Mouse (Mus musculus): Measurements from ENCODE around the gene Sipa1l3.

The Sipa1l3 gene

DNA sequence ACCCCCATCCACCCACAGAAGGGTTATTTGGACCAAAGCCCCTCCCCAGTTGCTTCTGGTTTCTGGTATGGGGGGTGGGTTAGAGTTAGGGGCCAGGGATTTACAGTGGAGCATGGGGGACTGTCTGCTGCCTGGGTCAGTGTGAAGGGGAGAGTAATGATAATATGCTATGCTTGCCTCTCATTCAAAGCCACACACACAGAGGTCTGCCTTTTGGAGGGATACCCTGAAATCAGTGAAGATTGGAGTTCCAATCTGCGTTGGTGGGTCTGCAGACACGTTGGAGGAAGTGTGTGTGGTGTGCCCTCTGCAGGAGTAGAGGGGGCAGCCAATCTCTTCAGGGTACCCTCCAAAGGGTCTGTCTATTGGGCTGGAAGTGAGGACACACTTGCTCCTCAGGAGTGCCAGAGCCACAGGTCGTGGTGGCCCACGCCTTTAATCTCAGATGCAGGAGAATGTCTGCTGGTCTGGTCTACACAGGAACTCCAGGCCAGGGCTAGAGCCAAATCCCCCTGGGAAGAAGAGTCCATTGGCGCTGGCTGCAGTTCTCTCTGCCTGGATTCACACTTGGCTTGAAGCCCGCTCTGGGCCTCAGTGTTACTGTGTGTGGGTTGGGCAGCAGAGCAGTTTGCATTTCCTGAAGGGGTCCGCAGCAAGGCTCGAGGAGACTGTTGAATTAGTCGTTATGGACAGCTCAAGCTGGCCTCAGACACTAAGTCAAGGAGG lies 213.0 kb downstream of the Sipa1l3 start:
- no peak for ATAC-seq (ENCODE audit: low TSS enrichment)

DNA sequence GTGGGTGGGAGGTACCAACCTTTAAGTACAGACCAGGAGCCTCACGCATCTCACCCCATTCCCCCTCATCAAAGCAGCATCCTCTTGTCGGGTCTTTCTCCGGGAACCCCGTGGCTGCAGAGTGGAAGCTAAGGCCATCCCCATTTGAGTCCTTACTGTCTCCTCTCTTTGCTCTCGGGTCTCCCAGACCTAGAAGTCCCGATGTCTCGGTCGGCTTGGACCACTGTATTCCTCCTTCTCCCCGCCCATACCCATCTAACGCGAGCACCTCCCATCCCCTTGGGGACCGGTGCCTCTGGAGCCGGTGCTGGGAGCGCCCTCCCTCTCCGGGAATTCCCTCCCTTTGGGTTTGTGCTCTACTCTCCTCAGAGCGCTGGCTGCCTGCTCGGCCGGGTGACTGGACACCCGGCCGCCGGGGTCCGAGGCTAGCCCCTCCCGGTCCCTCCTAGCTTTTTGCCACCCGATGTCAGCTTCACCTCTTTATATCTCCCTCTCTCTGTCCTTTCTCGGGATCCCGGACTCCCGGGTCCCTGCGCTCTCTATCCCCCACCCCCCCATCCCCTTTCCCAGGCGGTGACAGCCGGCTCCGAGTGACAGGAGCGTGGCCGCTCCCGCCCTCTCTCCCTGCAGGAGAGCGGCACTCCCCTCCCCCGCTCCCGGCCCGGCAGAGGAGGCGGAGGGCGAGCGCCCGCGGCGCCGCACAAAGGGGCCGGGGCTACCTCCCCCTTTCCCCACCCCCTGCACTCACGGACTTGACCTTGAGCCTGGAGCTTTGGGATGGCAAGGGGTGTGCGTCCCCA lies 213.8 kb downstream of the Sipa1l3 start:
- no peak for ATAC-seq (ENCODE audit: low TSS enrichment)

DNA sequence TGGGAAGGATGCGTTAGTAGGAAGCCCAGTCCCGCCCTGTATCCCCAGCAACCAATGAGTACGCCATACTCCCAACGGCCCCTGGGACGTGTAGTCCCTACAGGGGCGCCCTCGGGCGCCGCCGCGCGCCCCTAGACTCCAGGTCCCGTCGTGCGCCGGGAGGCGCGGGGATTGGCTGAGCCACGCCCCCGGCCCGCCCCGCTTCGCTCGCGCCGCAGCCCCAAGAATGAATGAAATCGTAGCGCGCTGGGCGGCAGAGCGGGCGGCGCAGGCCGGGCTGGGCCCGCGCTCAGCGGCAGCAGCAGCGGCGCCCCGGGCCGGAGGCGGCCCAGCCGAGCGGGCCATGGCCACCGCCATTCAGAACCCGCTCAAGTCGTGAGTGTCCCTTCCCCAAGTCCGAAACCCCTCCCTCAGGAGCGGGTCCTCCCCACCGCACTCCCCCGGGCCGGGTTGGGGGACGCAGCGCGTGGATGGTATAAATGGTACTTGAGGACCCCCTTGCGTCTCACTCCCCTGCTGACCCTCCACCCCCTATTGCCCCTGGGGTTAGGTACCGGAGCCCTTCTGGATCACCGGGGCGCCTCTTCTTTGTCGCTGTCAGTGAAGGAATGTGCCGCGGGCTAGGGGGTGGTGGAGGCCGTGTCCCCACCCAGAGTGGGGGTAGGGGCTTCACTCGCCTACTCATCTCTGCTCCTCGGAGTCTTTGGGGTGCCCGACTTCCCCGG lies 214.5 kb downstream of the Sipa1l3 start, which contains the start of gene Dpf1:
Gene Dpf1 (plus strand): TSS at position 214 of the 725 bp plus-strand sequence.
- ATAC-seq (ENCODE audit: low TSS enrichment): peak; percentile 78

DNA sequence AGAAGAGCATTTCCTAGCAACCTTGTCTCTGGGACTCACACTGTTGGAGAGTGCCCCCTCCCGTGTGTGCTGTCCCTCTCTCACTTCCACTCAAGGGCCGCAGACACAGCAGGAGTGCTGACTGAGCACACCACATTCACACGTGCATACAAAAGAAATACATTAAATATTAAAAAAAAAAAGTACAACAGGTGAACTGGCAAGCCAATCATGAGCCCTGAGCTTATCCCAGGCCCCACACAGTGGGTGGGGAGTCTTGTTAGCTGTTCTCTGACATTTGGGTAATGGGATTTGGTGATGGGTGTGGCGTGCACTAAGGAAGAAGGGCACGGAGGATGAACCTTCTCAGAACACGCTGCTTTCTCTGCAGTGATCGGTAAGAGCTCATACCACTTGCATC lies 215.8 kb downstream of the Sipa1l3 start:
- no peak for ATAC-seq (ENCODE audit: low TSS enrichment)

DNA sequence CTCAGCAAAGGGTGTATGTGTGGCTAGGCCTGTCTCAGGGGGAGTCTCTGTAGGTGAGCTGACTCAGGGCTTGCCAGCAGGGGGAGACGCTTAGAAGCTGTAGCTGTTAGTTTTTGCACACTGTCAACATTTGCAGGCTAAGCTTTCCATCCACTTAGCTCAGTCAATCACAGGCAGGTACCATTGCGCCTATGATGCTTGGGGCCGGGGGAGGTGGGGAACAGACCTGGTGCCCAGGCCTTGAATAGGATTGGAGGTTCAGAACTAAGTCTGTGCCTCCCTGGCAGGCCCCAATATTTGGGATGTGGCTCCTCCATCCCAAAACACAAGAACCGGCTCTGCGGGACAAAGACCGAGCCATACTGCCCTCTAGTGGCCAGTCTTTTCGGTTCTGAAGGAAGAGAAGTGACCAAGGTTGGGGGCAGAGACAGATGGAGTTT lies 217.3 kb downstream of the Sipa1l3 start:
- peak; percentile 20; the same call in 1 of the 2 replicates for ATAC-seq (ENCODE audit: low TSS enrichment)

DNA sequence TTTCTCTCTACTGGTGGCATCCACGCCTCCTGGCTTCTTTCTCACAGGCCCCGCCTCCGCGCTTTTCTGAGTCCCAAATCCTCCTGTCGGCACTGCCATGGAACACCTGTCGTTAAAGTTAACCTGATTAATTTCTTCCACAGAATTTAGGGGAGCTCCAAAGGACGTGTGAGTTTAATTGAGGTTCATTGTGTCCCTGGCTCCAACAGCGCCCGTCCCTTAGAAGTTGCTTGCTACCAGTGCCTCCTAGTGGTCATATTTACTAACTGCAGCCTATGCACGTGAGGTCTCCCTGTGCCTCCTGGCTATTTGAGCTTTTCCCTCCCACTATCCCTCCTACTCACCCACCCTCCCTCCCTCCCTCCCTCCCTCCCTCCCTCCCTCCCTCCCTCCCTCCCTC lies 221.4 kb downstream of the Sipa1l3 start:
- ATAC-seq (ENCODE audit: low TSS enrichment): no peak

DNA sequence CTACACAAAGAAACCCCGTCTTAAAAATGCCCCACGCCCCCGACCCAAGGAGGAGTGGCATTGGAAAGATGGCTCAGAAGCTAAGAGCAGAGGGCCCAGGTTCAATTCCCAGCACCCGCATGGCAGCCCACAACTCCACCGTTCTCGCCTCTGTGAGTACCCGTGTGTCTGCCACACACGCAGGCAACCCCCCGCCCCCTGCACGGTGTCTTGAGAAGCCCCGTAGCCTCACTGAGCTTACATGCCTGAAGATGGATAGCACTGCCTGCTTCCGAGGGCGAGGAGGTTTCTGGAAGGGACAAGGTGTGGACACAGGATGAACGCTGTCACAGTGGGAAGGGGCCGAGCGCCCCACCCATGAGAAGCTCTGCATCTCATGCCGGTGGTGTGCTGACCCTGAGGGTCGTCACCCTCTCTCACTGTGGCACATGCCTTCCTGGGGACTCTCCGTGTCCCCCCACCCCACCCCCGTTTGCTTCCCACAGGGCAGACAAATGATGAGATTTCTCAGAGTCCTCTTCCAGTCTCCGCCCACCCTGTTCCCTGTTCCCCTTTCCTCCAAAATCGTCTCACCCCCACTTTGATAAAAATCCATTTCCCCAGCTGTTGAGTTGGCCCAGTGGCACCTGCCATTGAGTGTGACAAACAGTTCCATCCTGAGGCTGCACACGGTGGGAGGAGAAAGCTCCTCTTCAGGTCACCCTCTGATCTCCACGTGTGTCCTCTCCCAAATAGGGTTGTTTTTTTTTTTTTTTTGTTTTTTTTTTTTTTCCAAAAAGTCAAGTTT lies 222.4 kb downstream of the Sipa1l3 start:
- no peak for ATAC-seq (ENCODE audit: low TSS enrichment)

DNA sequence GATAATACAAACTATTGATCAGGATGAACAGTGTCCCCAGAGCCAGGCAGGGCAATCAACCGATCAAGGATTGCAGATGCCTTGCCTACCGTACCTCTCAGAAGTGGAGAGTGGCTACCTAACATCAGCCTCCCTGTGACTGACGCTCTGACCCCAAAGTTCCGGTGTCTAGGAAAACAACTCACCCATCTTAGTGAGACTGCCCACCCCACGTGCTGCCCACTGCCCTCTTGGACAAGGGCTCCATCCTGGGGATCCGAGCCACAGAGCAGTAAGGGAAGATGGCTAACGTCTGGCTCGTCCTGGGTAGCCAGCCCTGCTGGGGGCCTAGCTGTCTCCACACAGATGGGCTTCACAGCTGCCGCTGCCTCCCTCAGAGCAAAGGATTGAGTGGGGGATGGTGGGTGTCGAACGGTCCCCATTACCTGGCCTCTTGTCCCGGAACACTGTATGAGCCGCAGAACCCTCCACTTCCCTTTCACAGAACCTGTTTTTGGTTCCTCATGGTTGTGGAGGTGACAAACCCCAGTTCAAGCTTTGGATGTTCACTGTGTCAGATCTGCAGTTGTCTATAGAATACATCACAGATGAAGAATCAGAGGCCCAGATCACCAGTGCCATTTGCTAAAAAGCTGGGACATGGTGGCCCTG lies 224.2 kb downstream of the Sipa1l3 start:
- ATAC-seq (ENCODE audit: low TSS enrichment): no peak

DNA sequence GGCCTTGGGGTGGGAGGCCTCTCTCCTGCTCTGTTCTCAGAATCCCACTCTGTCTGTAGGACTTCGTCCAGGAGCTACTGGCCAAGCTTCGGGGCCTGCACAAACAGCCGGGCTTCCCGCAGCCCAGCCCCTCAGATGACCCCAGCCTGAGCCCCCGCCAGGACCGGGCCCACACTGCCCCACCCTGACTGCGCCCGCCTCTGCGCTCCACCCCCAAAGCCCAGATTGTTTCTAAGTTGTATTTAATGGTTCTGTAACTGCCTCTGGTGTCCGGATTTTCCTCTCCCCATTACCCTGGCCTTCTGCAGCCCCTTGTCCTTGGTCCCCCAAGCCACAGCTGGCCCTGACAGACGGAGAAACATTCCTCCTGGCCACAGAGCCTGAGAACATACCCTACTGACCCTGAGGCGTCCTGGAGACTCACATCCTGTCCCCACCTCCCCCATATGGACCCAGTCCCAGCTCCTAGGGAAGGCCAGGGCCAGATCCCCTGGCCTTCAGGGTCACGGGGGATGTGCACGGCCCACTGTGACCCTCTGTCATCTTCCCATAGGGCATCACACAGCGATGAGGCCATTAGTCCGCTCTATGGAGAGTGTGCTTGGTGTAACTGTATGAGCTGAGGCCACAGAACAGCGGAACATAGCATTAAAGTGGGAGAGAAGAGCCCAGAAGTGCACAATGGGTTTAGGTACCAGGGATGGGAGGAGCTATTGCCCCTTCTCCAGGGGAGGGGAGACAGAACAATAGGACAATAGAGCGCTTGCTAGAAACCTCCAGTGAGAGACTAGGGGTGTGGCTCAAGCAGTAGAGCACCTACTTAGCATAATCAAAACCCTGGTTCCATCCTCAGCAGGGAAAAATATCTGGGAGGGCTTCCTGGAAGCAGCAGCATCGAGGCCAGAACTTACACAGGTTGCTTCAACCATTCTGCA lies 225.0 kb downstream of the Sipa1l3 start:
- ATAC-seq (ENCODE audit: low TSS enrichment): peak; percentile 39; the same call in 1 of the 2 replicates

DNA sequence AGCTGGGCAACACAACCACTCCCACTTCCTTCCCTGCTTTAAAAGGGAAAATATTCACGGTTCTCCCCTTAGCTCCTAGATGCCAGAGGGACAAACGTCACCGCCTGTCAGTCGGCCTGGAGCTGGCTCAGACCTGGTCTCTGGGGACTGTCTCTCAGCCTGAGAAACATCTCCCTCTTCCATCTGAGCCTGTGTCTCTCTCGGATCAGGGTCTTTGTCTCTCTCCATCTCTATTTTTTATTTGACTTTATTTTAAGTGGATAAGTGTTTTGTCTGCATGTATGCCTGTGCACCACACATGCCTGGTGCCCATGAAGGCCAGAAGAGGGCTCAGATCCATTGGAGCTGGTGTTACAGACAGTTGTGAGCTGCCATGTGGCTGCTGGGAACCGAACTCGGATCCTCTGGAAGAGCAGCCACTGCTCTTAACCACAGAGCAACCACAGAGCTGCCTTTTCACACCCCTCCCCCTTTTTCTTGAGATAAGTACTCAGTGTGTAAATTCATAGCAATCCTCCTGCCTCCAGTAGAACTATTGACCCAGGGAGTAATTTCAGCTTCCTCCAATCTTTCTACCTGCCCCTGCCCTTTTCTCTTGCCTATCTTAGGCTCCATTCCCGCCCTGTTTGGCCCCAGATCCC lies 225.9 kb downstream of the Sipa1l3 start:
- ATAC-seq (ENCODE audit: low TSS enrichment): no peak

DNA sequence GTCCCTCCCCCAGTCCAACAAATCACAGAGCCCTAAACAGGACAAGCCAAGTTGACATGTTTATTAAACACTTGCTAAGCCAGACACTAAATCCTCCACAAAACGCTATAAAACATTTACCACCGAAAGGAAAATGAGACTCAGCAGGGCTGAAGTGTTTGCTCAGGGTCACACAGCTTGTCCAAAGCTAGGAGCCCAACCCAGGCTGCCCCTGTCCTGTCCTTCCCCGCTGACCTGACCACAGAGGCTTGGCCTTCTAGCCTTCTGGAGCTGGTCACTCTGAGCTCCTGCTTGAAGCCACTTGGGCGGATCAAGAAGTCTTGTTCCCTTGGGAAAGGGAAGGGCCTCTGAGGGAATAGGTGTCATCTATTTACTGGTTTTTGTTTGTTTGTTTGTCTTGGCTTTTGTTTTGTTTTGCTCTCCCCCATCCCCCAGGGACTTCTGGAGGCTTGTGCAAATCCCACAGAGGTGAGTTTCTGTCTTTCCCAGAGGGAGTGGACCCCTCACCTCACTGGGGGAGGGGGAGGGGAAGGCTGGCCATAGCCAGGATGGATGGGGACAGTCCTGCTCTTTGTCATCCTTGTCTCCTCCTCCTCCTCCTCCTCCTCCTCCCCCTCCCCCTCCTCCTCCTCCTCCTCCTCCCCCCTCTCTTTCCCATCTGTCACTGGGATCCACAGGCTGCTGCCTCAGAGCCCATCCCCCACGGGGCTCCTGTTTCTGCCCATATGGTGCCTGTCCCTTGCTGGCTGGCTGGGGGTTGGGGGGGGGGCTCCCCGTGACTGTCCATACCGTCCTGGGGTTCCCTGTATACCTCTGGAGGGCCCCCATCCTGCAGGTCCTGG lies 226.6 kb downstream of the Sipa1l3 start:
- no peak for ATAC-seq (ENCODE audit: low TSS enrichment)

DNA sequence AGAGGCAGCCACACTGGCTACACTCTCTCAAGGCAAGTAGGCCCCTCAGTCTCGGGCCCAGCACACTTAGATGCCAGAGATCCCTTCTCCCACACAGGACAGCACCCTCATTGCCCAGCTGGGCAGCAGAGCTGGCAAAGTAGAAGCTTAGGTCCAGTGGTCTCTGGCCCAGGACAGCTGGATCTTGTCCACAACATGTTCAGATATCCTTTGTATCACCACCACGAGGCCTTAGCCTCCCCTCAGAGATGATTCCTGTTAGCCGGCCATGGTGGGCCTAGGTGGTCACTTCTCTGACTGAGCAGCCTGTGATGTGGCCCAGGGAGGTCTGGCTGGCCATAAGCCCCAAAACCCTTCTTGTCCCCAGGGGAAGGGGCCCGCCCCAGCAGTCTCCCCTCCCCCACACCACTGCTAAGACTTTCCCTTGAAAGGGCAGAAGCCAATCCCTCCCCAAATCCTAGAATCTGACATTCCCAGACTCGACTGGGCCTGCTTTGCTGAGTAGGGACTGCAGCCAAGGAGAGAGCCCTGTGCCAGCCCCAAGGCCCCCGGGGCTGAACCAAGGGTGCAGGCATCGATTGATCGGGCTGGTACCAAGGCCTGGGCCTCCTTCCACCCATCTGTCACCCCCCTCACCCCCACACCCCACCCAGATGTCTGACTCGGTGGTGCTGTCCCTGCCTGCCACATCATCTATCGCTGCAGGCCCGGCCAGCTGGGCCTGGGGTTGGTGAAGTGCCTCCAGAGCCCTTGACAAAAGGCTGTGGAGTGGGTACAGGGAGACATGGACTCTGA lies 227.6 kb downstream of the Sipa1l3 start:
- peak; percentile 38; the same call in 1 of the 2 replicates for ATAC-seq (ENCODE audit: low TSS enrichment)

DNA sequence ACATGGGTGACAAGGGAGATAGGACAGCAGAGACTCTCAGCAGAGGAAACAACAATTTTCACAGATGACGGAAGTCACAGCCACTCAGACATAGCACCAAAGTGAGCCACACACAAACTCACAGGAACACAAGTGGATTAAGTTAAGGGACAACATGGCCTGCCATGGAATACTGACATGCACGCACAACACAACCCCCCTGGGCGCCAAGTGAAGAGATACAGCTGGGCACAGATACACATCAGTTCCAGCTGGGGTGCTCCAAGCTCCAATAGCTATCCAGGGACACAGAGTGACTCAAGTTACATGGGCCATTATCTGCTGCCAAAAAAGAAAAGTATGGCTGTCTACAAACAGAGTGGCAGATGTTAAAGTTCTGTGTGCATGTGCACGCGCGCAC lies 228.6 kb downstream of the Sipa1l3 start:
- ATAC-seq (ENCODE audit: low TSS enrichment): no peak

DNA sequence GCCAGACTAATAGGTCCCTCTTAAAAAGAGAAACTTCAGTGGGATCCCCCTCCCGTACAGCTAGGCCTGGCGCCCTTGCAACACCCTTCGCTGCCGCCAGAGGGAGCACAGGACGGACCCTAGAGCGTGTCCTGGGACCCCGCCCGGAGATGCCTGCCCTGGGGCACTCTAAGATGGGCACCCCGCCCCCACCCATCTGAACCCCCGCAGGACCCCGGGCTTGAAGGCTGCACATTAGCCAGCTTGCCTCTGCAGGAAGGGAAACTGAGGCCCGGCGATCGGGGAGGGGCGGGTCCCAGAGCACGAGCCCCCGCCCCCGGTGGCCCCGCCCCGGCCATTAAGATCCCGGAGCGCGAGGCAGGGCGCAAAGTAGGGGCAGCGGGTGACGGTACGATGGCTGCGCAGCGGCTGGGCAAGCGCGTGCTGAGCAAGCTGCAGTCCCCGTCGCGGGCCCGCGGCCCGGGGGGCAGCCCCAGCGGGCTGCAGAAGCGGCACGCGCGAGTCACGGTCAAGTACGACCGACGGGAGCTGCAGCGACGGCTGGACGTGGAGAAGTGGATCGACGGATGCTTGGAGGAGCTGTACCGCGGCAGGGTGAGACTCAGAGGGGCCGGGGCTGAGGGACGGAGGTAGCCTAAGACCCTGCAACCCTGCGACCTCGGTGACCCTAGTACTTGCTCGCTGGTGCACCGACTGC lies 229.4 kb downstream of the Sipa1l3 start, which contains the start of gene Ppp1r14a:
Gene Ppp1r14a (plus strand): TSS at position 367 of the 697 bp plus-strand sequence.
- ATAC-seq (ENCODE audit: low TSS enrichment): no peak

DNA sequence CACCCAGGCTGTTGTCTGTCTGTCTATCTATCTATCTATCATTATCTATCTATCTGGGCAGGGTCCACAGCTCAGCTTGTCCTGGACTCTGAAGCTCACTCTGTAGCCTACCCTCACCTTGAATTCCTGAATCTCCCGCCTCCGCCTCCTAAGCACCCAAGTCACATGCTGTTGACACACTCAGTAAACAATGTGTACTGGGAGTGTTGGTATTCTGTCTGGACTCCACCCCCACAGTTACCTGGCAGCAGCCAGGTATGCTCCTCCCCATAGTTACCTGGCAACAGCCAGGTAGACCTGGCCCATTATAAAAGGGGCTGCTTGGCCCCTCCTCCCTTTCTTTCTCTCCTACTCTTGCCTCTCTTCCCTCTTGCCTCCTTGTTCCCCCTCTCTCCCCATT lies 230.4 kb downstream of the Sipa1l3 start:
- no peak for ATAC-seq (ENCODE audit: low TSS enrichment)

DNA sequence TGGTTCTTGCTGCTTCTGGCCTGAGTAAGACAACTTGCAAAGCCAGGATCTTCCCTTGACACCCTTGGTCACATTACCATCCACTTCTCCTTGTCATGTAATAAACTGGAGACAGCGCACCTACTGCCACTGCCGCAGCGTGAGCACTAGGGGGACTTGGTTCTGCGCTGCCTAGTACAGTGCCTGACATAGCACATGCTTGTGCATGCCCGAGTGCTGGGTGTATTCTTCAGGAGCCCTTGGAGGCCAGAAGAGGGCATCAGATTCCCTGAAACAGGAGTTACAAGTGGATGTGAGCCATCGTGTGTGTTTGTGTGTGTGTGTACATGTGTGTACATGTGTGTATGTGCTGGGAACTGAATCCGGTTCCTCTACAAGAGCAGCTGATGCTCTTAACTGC lies 231.0 kb downstream of the Sipa1l3 start:
- ATAC-seq (ENCODE audit: low TSS enrichment): no peak

DNA sequence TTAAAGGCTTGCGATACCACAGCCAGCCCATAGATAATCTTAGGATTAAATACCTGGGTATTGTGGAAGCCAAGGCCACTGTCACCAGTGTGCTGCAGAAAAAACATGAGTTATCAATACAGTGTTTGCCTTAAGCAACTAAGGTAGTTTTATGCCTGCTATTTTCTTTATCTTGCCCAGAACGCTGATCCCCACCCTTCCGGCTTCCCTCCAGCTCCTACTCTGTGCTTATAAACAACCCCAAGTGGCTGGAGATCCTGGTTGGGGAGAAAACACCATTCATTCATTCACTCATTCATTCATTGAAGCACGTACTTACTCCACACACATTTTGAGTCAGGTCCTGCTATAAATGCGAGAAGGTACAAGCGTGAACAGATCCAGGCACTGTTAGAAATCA lies 233.9 kb downstream of the Sipa1l3 start:
- no peak for ATAC-seq (ENCODE audit: low TSS enrichment)

All from frontal cortex, adult (tissue).